11 mouse cellular contexts compared by ENCODE assay signal in the genomic region with DNA sequence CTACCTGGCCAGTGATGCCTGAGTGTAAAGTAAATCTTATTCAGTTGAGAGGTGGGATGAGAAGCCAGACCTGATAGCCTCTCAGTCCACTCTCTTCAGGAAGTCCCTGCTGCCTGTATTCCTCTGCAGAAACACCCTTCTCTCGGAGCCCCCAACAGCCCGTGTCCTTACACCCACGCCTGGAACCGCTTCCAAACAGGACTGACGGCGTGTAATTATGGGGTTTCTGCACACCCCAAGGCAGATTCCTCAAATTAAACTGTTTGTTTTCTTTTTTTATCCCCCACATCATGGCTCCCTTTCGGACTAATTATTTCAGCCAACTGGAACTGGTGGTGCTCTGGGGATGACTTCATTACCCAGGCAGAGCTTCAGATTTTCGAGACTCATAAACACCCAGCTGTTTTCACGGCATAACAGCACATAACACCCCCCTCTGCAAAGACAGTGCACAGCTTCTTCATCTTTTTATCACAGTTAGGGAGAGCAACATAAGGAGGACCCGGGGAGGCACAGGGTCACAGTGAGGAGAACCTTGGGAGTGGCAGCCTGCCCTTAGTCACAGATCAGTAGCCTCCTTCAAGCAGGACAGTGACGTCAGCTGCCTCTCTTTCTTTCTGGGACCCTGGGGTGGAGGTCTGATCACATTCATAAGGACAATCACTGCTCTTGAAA.
DNase-seq lines count a peak whose midpoint lies in the region; ATAC-seq and TF ChIP-seq lines count a peak whose summit lies in the region.
"Had no signal": no experiment of that assay in that cellular context is flagged by ENCODE, and none has a peak within 500 bp of the region (broad histone marks: within the 10 kb centered on the region; RNA-seq: fewer than 3 reads in every experiment).

No protein-coding gene starts in this region.

- no peak for DNase-seq in hindbrain, postnatal 0 days (ENCODE audit: low spot score)
- DNase-seq in midbrain, postnatal 0 days (ENCODE audit: low spot score), result peak; percentile 6
- DNase-seq in midbrain, embryonic 14.5 days, result no peak
- DNase-seq: adrenal gland, postnatal 10 days; left cerebral cortex, postnatal 4 days; lung, adult 2 months had no signal

- WGBS in hindbrain, embryonic 13.5 days, result 57% methylated on average over 11 of the region's 11 CpGs
- WGBS in hindbrain, postnatal 0 days, result 53% methylated on average over 11 of the region's 11 CpGs
- 55% methylated on average over 11 of the region's 11 CpGs for WGBS in midbrain, postnatal 0 days
- 55% methylated on average over 11 of the region's 11 CpGs for WGBS in midbrain, embryonic 14.5 days
- WGBS in hindbrain, embryonic 15.5 days, result 45% methylated on average over 11 of the region's 11 CpGs
- 16% methylated on average over 11 of the region's 11 CpGs for WGBS in olfactory bulb, adult 2 months

- 0 out of 2 replicates have a peak overlapping the region, but pooled peaks have one; percentile 24 for H3K27ac ChIP-seq in hindbrain, embryonic 13.5 days
- no peak overlapping the region for H3K27ac ChIP-seq in hindbrain, postnatal 0 days
- H3K27ac ChIP-seq in midbrain, postnatal 0 days (ENCODE audit: low read depth, low read length), result no peak overlapping the region
- H3K27ac ChIP-seq in midbrain, embryonic 14.5 days (replicated peaks; ENCODE audit: low read depth, low read length), result no peak overlapping the region
- H3K27ac ChIP-seq in hindbrain, embryonic 15.5 days (replicated peaks), result no peak overlapping the region
- peak overlapping the region; percentile 87 for H3K27ac ChIP-seq in olfactory bulb, adult 2 months (ENCODE audit: insufficient read depth, low read depth, low read length)
- H3K27ac ChIP-seq: stomach, embryonic 15.5 days had no signal

- ATAC-seq in hindbrain, embryonic 13.5 days (ENCODE audit: low FRiP score), result peak; percentile 49; the same call in 1 of the 2 replicates
- ATAC-seq in hindbrain, postnatal 0 days, result no peak
- no peak for ATAC-seq in midbrain, postnatal 0 days (ENCODE audit: low FRiP score)
- no peak for ATAC-seq in midbrain, embryonic 14.5 days (ENCODE audit: low FRiP score, low TSS enrichment)
- ATAC-seq in hindbrain, embryonic 15.5 days (ENCODE audit: low FRiP score, low read depth), result 0 out of 2 replicates have a peak, but pooled peaks have one; percentile 15
- ATAC-seq in granulocyte monocyte progenitor cell, adult 5-6 weeks (replicated peaks; ENCODE audit: poor library complexity, severe bottlenecking), result no peak

- H3K36me3 ChIP-seq in hindbrain, embryonic 13.5 days, result no peaks in the 10 kb centered on the region
- no peaks in the 10 kb centered on the region for H3K36me3 ChIP-seq in hindbrain, postnatal 0 days (ENCODE audit: insufficient read depth, low read length)
- no peaks in the 10 kb centered on the region for H3K36me3 ChIP-seq in midbrain, postnatal 0 days (ENCODE audit: insufficient read depth, low read length)
- no peaks in the 10 kb centered on the region for H3K36me3 ChIP-seq in midbrain, embryonic 14.5 days (ENCODE audit: control insufficient read depth, insufficient read depth, low read length)
- no peaks in the 10 kb centered on the region for H3K36me3 ChIP-seq in hindbrain, embryonic 15.5 days
- H3K36me3 ChIP-seq: stomach, embryonic 15.5 days had no signal

- H3K4me3 ChIP-seq in hindbrain, embryonic 13.5 days, result no peak overlapping the region
- H3K4me3 ChIP-seq in hindbrain, postnatal 0 days (ENCODE audit: low read length), result no peak overlapping the region
- no peak overlapping the region for H3K4me3 ChIP-seq in midbrain, postnatal 0 days (ENCODE audit: low read depth, low read length)
- no peak overlapping the region for H3K4me3 ChIP-seq in midbrain, embryonic 14.5 days (replicated peaks; ENCODE audit: low read depth, low read length)
- no peak overlapping the region for H3K4me3 ChIP-seq in hindbrain, embryonic 15.5 days
- H3K4me3 ChIP-seq in olfactory bulb, adult 2 months (ENCODE audit: insufficient read depth, low read depth, low read length), result no peak overlapping the region
- H3K4me3 ChIP-seq: stomach, embryonic 15.5 days had no signal

- peaks cover 7% of the 10 kb centered on the region for H3K4me1 ChIP-seq in hindbrain, embryonic 13.5 days (replicated peaks)
- H3K4me1 ChIP-seq in hindbrain, postnatal 0 days (ENCODE audit: insufficient read depth, low read length), result no peaks in the 10 kb centered on the region
- no peaks in the 10 kb centered on the region for H3K4me1 ChIP-seq in midbrain, postnatal 0 days (ENCODE audit: insufficient read depth, low read length)
- H3K4me1 ChIP-seq in midbrain, embryonic 14.5 days (ENCODE audit: control insufficient read depth, insufficient read depth, low read length), result peaks cover 2% of the 10 kb centered on the region; the same call in 1 of the 2 replicates
- peaks cover 7% of the 10 kb centered on the region for H3K4me1 ChIP-seq in hindbrain, embryonic 15.5 days (replicated peaks)
- H3K4me1 ChIP-seq in olfactory bulb, adult 2 months (ENCODE audit: control insufficient read depth, insufficient read depth, low read length), result peaks cover 11% of the 10 kb centered on the region
- H3K4me1 ChIP-seq: stomach, embryonic 15.5 days had no signal

- no peak overlapping the region for H3K9ac ChIP-seq in hindbrain, embryonic 13.5 days
- H3K9ac ChIP-seq in hindbrain, postnatal 0 days (replicated peaks; ENCODE audit: low read length), result no peak overlapping the region
- H3K9ac ChIP-seq in midbrain, postnatal 0 days (replicated peaks; ENCODE audit: low read length, poor library complexity, severe bottlenecking), result no peak overlapping the region
- H3K9ac ChIP-seq in midbrain, embryonic 14.5 days (replicated peaks; ENCODE audit: low read length), result no peak overlapping the region
- H3K9ac ChIP-seq in hindbrain, embryonic 15.5 days, result no peak overlapping the region
- H3K9ac ChIP-seq: stomach, embryonic 15.5 days had no signal

- no peaks in the 10 kb centered on the region for H3K9me3 ChIP-seq in hindbrain, embryonic 13.5 days
- H3K9me3 ChIP-seq in hindbrain, postnatal 0 days (ENCODE audit: low read length), result no peaks in the 10 kb centered on the region
- H3K9me3 ChIP-seq in midbrain, postnatal 0 days (ENCODE audit: low read length), result no peaks in the 10 kb centered on the region
- no peaks in the 10 kb centered on the region; the same call in 1 of the 2 replicates for H3K9me3 ChIP-seq in midbrain, embryonic 14.5 days (ENCODE audit: control insufficient read depth, low read length)
- no peaks in the 10 kb centered on the region for H3K9me3 ChIP-seq in hindbrain, embryonic 15.5 days
- H3K9me3 ChIP-seq: stomach, embryonic 15.5 days had no signal

- TF ChIP-seq CTCF in hindbrain, postnatal 0 days (IDR thresholded peaks at IDR 0.05; ENCODE audit: low read depth), result no peak
- no peak for TF ChIP-seq CTCF in midbrain, postnatal 0 days (IDR thresholded peaks at IDR 0.05)
- TF ChIP-seq CTCF in olfactory bulb, adult 2 months (IDR thresholded peaks at IDR 0.05; ENCODE audit: insufficient read depth, low read depth, low read length), result no peak

- TF ChIP-seq POLR2A in olfactory bulb, adult 2 months (IDR thresholded peaks at IDR 0.05; ENCODE audit: insufficient read depth, low read depth, low read length), result no peak

- no peaks in the 10 kb centered on the region for H3K27me3 ChIP-seq in hindbrain, embryonic 13.5 days
- H3K27me3 ChIP-seq in hindbrain, postnatal 0 days (ENCODE audit: insufficient read depth, low read length), result no peaks in the 10 kb centered on the region
- no peaks in the 10 kb centered on the region for H3K27me3 ChIP-seq in midbrain, postnatal 0 days (ENCODE audit: insufficient read depth, low read length)
- H3K27me3 ChIP-seq in midbrain, embryonic 14.5 days (ENCODE audit: control insufficient read depth, insufficient read depth, low read length), result no peaks in the 10 kb centered on the region
- 0 out of 2 replicates have a peak, but pooled peaks cover 2% of the 10 kb centered on the region for H3K27me3 ChIP-seq in hindbrain, embryonic 15.5 days
- H3K27me3 ChIP-seq: stomach, embryonic 15.5 days had no signal

- H3K4me2 ChIP-seq in hindbrain, embryonic 13.5 days, result no peak overlapping the region
- no peak overlapping the region for H3K4me2 ChIP-seq in hindbrain, postnatal 0 days (ENCODE audit: low read depth, low read length)
- H3K4me2 ChIP-seq in midbrain, postnatal 0 days (ENCODE audit: low read depth, low read length, poor library complexity, severe bottlenecking), result no peak overlapping the region
- no peak overlapping the region for H3K4me2 ChIP-seq in midbrain, embryonic 14.5 days (ENCODE audit: low read length)
- no peak overlapping the region for H3K4me2 ChIP-seq in hindbrain, embryonic 15.5 days
- H3K4me2 ChIP-seq: stomach, embryonic 15.5 days had no signal

Comparison
In these comparisons a context has a peak if more than half of its experiments do, and no peak if none do; other contexts are left out.
1. ATAC-seq: peak in hindbrain, embryonic 13.5 days (single experiment) and hindbrain, embryonic 15.5 days (single experiment); none in hindbrain, postnatal 0 days (single experiment), midbrain, postnatal 0 days (single experiment), midbrain, embryonic 14.5 days (single experiment) and granulocyte monocyte progenitor cell, adult 5-6 weeks (single experiment).
2. H3K27ac ChIP-seq: peak in hindbrain, embryonic 13.5 days (single experiment) and olfactory bulb, adult 2 months (single experiment); none in hindbrain, postnatal 0 days (single experiment), midbrain, postnatal 0 days (single experiment), midbrain, embryonic 14.5 days (single experiment) and hindbrain, embryonic 15.5 days (single experiment).